Mouse (Mus musculus): Measurements from ENCODE around the gene Dnmbp. TPM values are rescaled to one million over a fixed set of nuclear protein-coding genes. Genes with fewer than 3 reads are reported as not detected.

The Dnmbp gene
- polyA plus RNA-seq, 1 experiment from 2014 or later: 25.8 TPM

- Histone ChIP-seq H3K9ac (ENCODE audit: low read length) (no peak overlapping the region), H3K36me3 (ENCODE audit: control insufficient read depth, insufficient read depth, low read length) (no peaks in the 10 kb centered on the region), H3K4me3 (replicated peaks; ENCODE audit: low read length) (no peak overlapping the region), H3K27ac (ENCODE audit: low read length) (no peak overlapping the region), H3K27me3 (ENCODE audit: control insufficient read depth, insufficient read depth, low read length) (no peaks in the 10 kb centered on the region), H3K4me1 (ENCODE audit: control insufficient read depth, insufficient read depth, low read length) (peaks cover 3% of the 10 kb centered on the region; the same call in 1 of the 2 replicates), H3K4me2 (ENCODE audit: low read depth, low read length) (no peak overlapping the region), H3K9me3 (replicated peaks; ENCODE audit: control insufficient read depth, low read length) (no peaks in the 10 kb centered on the region)
- no peak; the same call in 1 of the 2 replicates for ATAC-seq (ENCODE audit: insufficient read depth, low FRiP score)
- WGBS: 18% methylated on average over 7 of the region's 7 CpGs
Measured at GRCm38 (mm10) chr19:43930366-43930765, 9.6 kb downstream of the Dnmbp start.

- Histone ChIP-seq H3K27ac (ENCODE audit: low read length) (no peak overlapping the region), H3K9ac (ENCODE audit: low read length) (no peak overlapping the region), H3K4me1 (ENCODE audit: control insufficient read depth, insufficient read depth, low read length) (peaks cover 3% of the 10 kb centered on the region; the same call in 1 of the 2 replicates), H3K36me3 (ENCODE audit: control insufficient read depth, insufficient read depth, low read length) (no peaks in the 10 kb centered on the region), H3K27me3 (ENCODE audit: control insufficient read depth, insufficient read depth, low read length) (no peaks in the 10 kb centered on the region), H3K4me3 (replicated peaks; ENCODE audit: low read length) (no peak overlapping the region), H3K4me2 (ENCODE audit: low read depth, low read length) (no peak overlapping the region), H3K9me3 (replicated peaks; ENCODE audit: control insufficient read depth, low read length) (no peaks in the 10 kb centered on the region)
- ATAC-seq (ENCODE audit: insufficient read depth, low FRiP score): no peak
- WGBS: 52% methylated on average over 11 of the region's 11 CpGs
Measured at GRCm38 (mm10) chr19:43929869-43930268, 10.1 kb downstream of the Dnmbp start.

DNA sequence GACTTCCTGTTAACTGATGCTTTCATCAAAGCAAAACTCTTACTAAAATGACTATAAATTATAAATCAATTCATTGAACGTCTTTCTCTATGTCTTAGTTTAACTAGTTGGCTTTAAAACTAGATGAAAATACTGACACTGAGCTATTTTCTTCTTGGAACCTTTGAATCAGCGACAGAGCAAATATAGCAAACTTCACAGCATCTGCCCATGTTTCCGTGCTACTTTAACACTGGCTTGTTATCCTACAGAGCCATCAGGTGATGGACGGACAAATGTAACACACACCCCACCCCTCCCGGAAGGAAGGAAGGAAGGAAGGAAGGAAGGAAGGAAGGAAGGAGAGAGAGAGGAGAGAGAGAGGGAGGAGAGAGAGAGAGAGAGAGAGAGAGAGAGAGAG lies 12.0 kb downstream of the Dnmbp start:
- Histone ChIP-seq H3K27me3 (ENCODE audit: control insufficient read depth, insufficient read depth, low read length) (no peaks in the 10 kb centered on the region), H3K4me1 (ENCODE audit: control insufficient read depth, insufficient read depth, low read length) (peaks cover 3% of the 10 kb centered on the region; the same call in 1 of the 2 replicates), H3K27ac (ENCODE audit: low read length) (no peak overlapping the region), H3K4me2 (ENCODE audit: low read depth, low read length) (no peak overlapping the region), H3K36me3 (ENCODE audit: control insufficient read depth, insufficient read depth, low read length) (no peaks in the 10 kb centered on the region; the same call in 1 of the 2 replicates), H3K4me3 (replicated peaks; ENCODE audit: low read length) (no peak overlapping the region), H3K9me3 (replicated peaks; ENCODE audit: control insufficient read depth, low read length) (0 out of 2 replicates have a peak, but pooled peaks cover 3% of the 10 kb centered on the region), H3K9ac (ENCODE audit: low read length) (no peak overlapping the region)
- 66% methylated on average over 5 of the region's 5 CpGs for WGBS
- no peak for ATAC-seq (ENCODE audit: insufficient read depth, low FRiP score)

DNA sequence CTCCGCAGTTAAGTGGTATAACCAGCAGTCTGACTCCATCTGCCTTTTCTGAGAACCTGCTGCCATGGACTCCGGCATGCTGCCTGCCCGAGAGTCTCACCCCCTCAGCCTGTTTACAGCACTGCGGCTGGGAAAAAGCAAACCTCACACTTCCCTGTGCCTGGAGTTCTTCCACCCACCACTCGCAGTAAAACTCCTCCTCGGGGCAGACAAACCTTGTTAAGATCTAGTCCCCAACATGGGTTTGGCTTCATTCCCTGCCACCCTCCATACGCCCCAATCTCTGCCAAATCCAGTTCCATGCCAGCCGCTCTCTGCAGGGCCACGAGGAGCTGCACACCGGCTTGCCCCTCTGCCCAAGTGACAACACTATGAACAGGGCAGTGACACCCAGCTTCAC lies 12.9 kb downstream of the Dnmbp start:
- Histone ChIP-seq H3K4me1 (ENCODE audit: control insufficient read depth, insufficient read depth, low read length) (peaks cover 3% of the 10 kb centered on the region; the same call in 1 of the 2 replicates), H3K9me3 (replicated peaks; ENCODE audit: control insufficient read depth, low read length) (0 out of 2 replicates have a peak, but pooled peaks cover 3% of the 10 kb centered on the region), H3K27ac (ENCODE audit: low read length) (no peak overlapping the region), H3K36me3 (ENCODE audit: control insufficient read depth, insufficient read depth, low read length) (no peaks in the 10 kb centered on the region; the same call in 1 of the 2 replicates), H3K27me3 (ENCODE audit: control insufficient read depth, insufficient read depth, low read length) (no peaks in the 10 kb centered on the region), H3K4me2 (ENCODE audit: low read depth, low read length) (no peak overlapping the region), H3K9ac (ENCODE audit: low read length) (no peak overlapping the region), H3K4me3 (replicated peaks; ENCODE audit: low read length) (no peak overlapping the region)
- no peak for ATAC-seq (ENCODE audit: insufficient read depth, low FRiP score)
- 67% methylated on average over 10 of the region's 10 CpGs for WGBS

DNA sequence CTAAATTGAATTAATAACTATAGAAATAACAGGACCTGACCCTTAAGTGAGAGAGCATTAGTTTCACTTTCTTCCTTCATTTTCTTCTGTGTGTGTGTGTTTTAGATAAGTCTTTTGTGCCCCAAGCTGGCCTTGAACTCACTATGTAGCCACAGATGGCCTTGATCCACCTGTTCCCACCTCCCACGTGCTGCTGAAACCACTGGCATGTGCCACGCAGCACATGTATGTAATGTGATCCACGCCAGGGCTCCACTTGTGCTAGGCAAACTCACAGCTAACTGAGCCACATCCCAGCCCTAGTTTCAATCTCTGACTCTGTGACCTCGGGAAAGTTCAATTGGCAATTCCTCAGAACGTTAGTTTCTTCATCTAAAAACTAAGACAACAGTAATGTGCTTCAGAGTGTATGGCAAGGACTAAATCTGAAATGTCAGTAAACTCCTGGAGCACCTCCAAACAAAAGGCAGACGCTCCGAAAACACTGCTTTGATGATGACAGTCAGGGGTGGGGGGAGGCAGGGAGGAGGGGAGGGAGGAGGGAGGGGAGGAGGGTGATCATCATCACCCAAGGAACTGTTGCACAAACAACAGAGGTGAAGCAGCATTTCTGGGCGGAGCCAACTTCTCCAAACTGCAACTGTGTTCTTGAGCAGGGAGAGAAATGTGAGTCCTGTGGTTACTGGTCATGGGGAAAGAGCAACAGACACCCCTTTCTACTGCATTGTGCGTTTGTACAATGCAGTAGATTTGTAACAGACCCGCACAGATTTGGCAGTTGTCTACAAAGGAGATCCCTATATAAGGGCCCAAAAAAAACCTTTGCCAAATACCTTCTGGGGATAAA lies 13.6 kb downstream of the Dnmbp start:
- Histone ChIP-seq H3K27ac (ENCODE audit: low read length) (no peak overlapping the region), H3K27me3 (ENCODE audit: control insufficient read depth, insufficient read depth, low read length) (no peaks in the 10 kb centered on the region), H3K9ac (ENCODE audit: low read length) (no peak overlapping the region), H3K4me1 (ENCODE audit: control insufficient read depth, insufficient read depth, low read length) (peaks cover 5% of the 10 kb centered on the region; the same call in 1 of the 2 replicates), H3K36me3 (ENCODE audit: control insufficient read depth, insufficient read depth, low read length) (no peaks in the 10 kb centered on the region; the same call in 1 of the 2 replicates), H3K9me3 (replicated peaks; ENCODE audit: control insufficient read depth, low read length) (0 out of 2 replicates have a peak, but pooled peaks cover 3% of the 10 kb centered on the region), H3K4me2 (ENCODE audit: low read depth, low read length) (no peak overlapping the region), H3K4me3 (replicated peaks; ENCODE audit: low read length) (no peak overlapping the region)
- ATAC-seq (ENCODE audit: insufficient read depth, low FRiP score): no peak
- WGBS: 67% methylated on average over 10 of the region's 10 CpGs

- Histone ChIP-seq H3K27me3 (ENCODE audit: control insufficient read depth, insufficient read depth, low read length) (no peaks in the 10 kb centered on the region), H3K4me2 (ENCODE audit: low read depth, low read length) (no peak overlapping the region), H3K4me3 (replicated peaks; ENCODE audit: low read length) (no peak overlapping the region), H3K4me1 (ENCODE audit: control insufficient read depth, insufficient read depth, low read length) (peaks cover 3% of the 10 kb centered on the region; the same call in 1 of the 2 replicates), H3K27ac (ENCODE audit: low read length) (no peak overlapping the region), H3K36me3 (ENCODE audit: control insufficient read depth, insufficient read depth, low read length) (no peaks in the 10 kb centered on the region; the same call in 1 of the 2 replicates), H3K9ac (ENCODE audit: low read length) (no peak overlapping the region), H3K9me3 (replicated peaks; ENCODE audit: control insufficient read depth, low read length) (0 out of 2 replicates have a peak, but pooled peaks cover 3% of the 10 kb centered on the region)
- no peak for ATAC-seq (ENCODE audit: insufficient read depth, low FRiP score)
- WGBS: 58% methylated on average over 8 of the region's 8 CpGs
Measured at GRCm38 (mm10) chr19:43924361-43924760, 15.6 kb downstream of the Dnmbp start.

- no peak overlapping the region for H3K27ac ChIP-seq (ENCODE audit: low read length)
- H3K9me3 ChIP-seq (replicated peaks; ENCODE audit: control insufficient read depth, low read length): 0 out of 2 replicates have a peak, but pooled peaks cover 3% of the 10 kb centered on the region
- no peak overlapping the region for H3K4me3 ChIP-seq (replicated peaks; ENCODE audit: low read length)
- no peaks in the 10 kb centered on the region; the same call in 1 of the 2 replicates for H3K36me3 ChIP-seq (ENCODE audit: control insufficient read depth, insufficient read depth, low read length)
- no peaks in the 10 kb centered on the region for H3K27me3 ChIP-seq (ENCODE audit: control insufficient read depth, insufficient read depth, low read length)
- 97% methylated on average over 7 of the region's 7 CpGs for WGBS
- no peak for ATAC-seq (ENCODE audit: insufficient read depth, low FRiP score)
- H3K4me2 ChIP-seq (ENCODE audit: low read depth, low read length): no peak overlapping the region
- peaks cover 3% of the 10 kb centered on the region; the same call in 1 of the 2 replicates for H3K4me1 ChIP-seq (ENCODE audit: control insufficient read depth, insufficient read depth, low read length)
- H3K9ac ChIP-seq (ENCODE audit: low read length): no peak overlapping the region
Measured at GRCm38 (mm10) chr19:43922963-43923362, 17.0 kb downstream of the Dnmbp start.

- Histone ChIP-seq H3K4me3 (replicated peaks; ENCODE audit: low read length) (peak overlapping the region; percentile 15; the same call in 1 of the 2 replicates), H3K27ac (ENCODE audit: low read length) (no peak overlapping the region)
Measured at GRCm38 (mm10) chr19:43921410-43921809, 18.6 kb downstream of the Dnmbp start.

More at GRCm38 (mm10) chr19:43921410-43921809, 18.6 kb downstream of the Dnmbp start:
- Histone ChIP-seq H3K36me3 (ENCODE audit: control insufficient read depth, insufficient read depth, low read length) (no peaks in the 10 kb centered on the region; the same call in 1 of the 2 replicates), H3K27me3 (ENCODE audit: control insufficient read depth, insufficient read depth, low read length) (no peaks in the 10 kb centered on the region), H3K9ac (ENCODE audit: low read length) (no peak overlapping the region), H3K4me2 (ENCODE audit: low read depth, low read length) (peak overlapping the region; percentile 16; the same call in 1 of the 2 replicates), H3K9me3 (replicated peaks; ENCODE audit: control insufficient read depth, low read length) (0 out of 2 replicates have a peak, but pooled peaks cover 3% of the 10 kb centered on the region), H3K4me1 (ENCODE audit: control insufficient read depth, insufficient read depth, low read length) (peaks cover 11% of the 10 kb centered on the region; the same call in 1 of the 2 replicates)
- 47% methylated on average over 13 of the region's 13 CpGs for WGBS
- no peak for ATAC-seq (ENCODE audit: insufficient read depth, low FRiP score)

Data from stomach, embryonic 16.5 days (tissue).